Comparison of ENCODE assay signal across 14 mouse cellular contexts in genomic region chr1:169385740-169386424, GRCm38 (mm10).
A peak's percentile ranks its signal among the peaks of the same experiment; 100 is the strongest.
DNase-seq lines count a peak whose midpoint lies in the region; ATAC-seq lines count a peak whose summit lies in the region.
"Had no signal": no experiment of that assay in that cellular context is flagged by ENCODE, and none has a peak within 500 bp of the region (broad histone marks: within the 10 kb centered on the region; RNA-seq: fewer than 3 reads in every experiment).

No protein-coding gene starts in this region.

- DNase-seq in embryo, embryonic 10 days (ENCODE audit: low spot score), result peak; percentile 41
- DNase-seq in embryo, embryonic 9.5 days (ENCODE audit: extremely low spot score), result no peak
- no peak for DNase-seq in kidney, postnatal 10 days
- DNase-seq in right cerebral cortex, adult 18-20 months, result no peak
- DNase-seq: cerebellum, adult 11-12 months; spleen, adult 18-20 months; thymus, postnatal 4 days had no signal

- WGBS in kidney, embryonic 16.5 days, result 52% methylated on average over 10 of the region's 10 CpGs
- WGBS in hindbrain, embryonic 15.5 days, result 50% methylated on average over 10 of the region's 10 CpGs
- 54% methylated on average over 9 of the region's 10 CpGs for WGBS in midbrain, embryonic 15.5 days
- 70% methylated on average over 8 of the region's 10 CpGs for WGBS in liver, embryonic 12.5 days (ENCODE audit: insufficient replicate concordance)

- H3K36me3 ChIP-seq in kidney, embryonic 16.5 days (ENCODE audit: insufficient read depth, low read length), result no peaks in the 10 kb centered on the region
- H3K36me3 ChIP-seq in hindbrain, embryonic 15.5 days, result no peaks in the 10 kb centered on the region
- H3K36me3 ChIP-seq in midbrain, embryonic 15.5 days (replicated peaks), result no peaks in the 10 kb centered on the region
- no peaks in the 10 kb centered on the region for H3K36me3 ChIP-seq in liver, embryonic 12.5 days
- H3K36me3 ChIP-seq: liver, embryonic 15.5 days had no signal

- H3K27me3 ChIP-seq in kidney, embryonic 16.5 days (ENCODE audit: insufficient read depth, low read length), result no peaks in the 10 kb centered on the region
- no peaks in the 10 kb centered on the region for H3K27me3 ChIP-seq in hindbrain, embryonic 15.5 days
- no peaks in the 10 kb centered on the region for H3K27me3 ChIP-seq in midbrain, embryonic 15.5 days (replicated peaks)
- H3K27me3 ChIP-seq in liver, embryonic 12.5 days (replicated peaks), result no peaks in the 10 kb centered on the region
- H3K27me3 ChIP-seq: liver, embryonic 15.5 days had no signal

- no peaks in the 10 kb centered on the region for H3K9me3 ChIP-seq in kidney, embryonic 16.5 days (ENCODE audit: low read length)
- no peaks in the 10 kb centered on the region for H3K9me3 ChIP-seq in hindbrain, embryonic 15.5 days
- H3K9me3 ChIP-seq in midbrain, embryonic 15.5 days, result no peaks in the 10 kb centered on the region
- H3K9me3 ChIP-seq in liver, embryonic 12.5 days (replicated peaks), result no peaks in the 10 kb centered on the region
- H3K9me3 ChIP-seq: liver, embryonic 15.5 days had no signal

- peak; percentile 42; the same call in 1 of the 2 replicates for ATAC-seq in kidney, embryonic 16.5 days (ENCODE audit: low FRiP score, low TSS enrichment)
- ATAC-seq in hindbrain, embryonic 15.5 days (ENCODE audit: low FRiP score, low read depth), result 0 out of 2 replicates have a peak, but pooled peaks have one; percentile 38
- peak; percentile 60 for ATAC-seq in midbrain, embryonic 15.5 days (replicated peaks)
- no peak for ATAC-seq in liver, embryonic 12.5 days

- no peak overlapping the region for H3K27ac ChIP-seq in kidney, embryonic 16.5 days (ENCODE audit: low read length)
- H3K27ac ChIP-seq in hindbrain, embryonic 15.5 days (replicated peaks), result no peak overlapping the region
- H3K27ac ChIP-seq in midbrain, embryonic 15.5 days, result peak overlapping the region; percentile 31; the same call in 1 of the 2 replicates
- H3K27ac ChIP-seq in liver, embryonic 12.5 days, result no peak overlapping the region
- H3K27ac ChIP-seq: liver, embryonic 15.5 days; stomach, postnatal 0 days had no signal

- H3K9ac ChIP-seq in kidney, embryonic 16.5 days (replicated peaks; ENCODE audit: low read length), result no peak overlapping the region
- no peak overlapping the region for H3K9ac ChIP-seq in hindbrain, embryonic 15.5 days
- no peak overlapping the region for H3K9ac ChIP-seq in midbrain, embryonic 15.5 days
- no peak overlapping the region for H3K9ac ChIP-seq in liver, embryonic 12.5 days
- H3K9ac ChIP-seq: liver, embryonic 15.5 days had no signal

- H3K4me3 ChIP-seq in kidney, embryonic 16.5 days (ENCODE audit: low read length), result no peak overlapping the region
- no peak overlapping the region for H3K4me3 ChIP-seq in hindbrain, embryonic 15.5 days
- H3K4me3 ChIP-seq in midbrain, embryonic 15.5 days, result no peak overlapping the region
- H3K4me3 ChIP-seq in liver, embryonic 12.5 days, result no peak overlapping the region
- H3K4me3 ChIP-seq: erythroblast, embryonic 14.5 days; liver, embryonic 15.5 days had no signal

- 0 out of 2 replicates have a peak, but pooled peaks cover 7% of the 10 kb centered on the region for H3K4me1 ChIP-seq in kidney, embryonic 16.5 days (ENCODE audit: insufficient read depth, low read length)
- peaks cover 14% of the 10 kb centered on the region for H3K4me1 ChIP-seq in hindbrain, embryonic 15.5 days (replicated peaks)
- H3K4me1 ChIP-seq in midbrain, embryonic 15.5 days, result peaks cover 5% of the 10 kb centered on the region
- no peaks in the 10 kb centered on the region for H3K4me1 ChIP-seq in liver, embryonic 12.5 days
- H3K4me1 ChIP-seq: liver, embryonic 15.5 days had no signal

- no peak overlapping the region for H3K4me2 ChIP-seq in kidney, embryonic 16.5 days (replicated peaks; ENCODE audit: low read depth, low read length)
- H3K4me2 ChIP-seq in hindbrain, embryonic 15.5 days, result 0 out of 2 replicates have a peak overlapping the region, but pooled peaks have one; percentile 7
- peak overlapping the region; percentile 3; the same call in 1 of the 2 replicates for H3K4me2 ChIP-seq in midbrain, embryonic 15.5 days
- H3K4me2 ChIP-seq in liver, embryonic 12.5 days, result no peak overlapping the region
- H3K4me2 ChIP-seq: liver, embryonic 15.5 days had no signal

Comparison
In these comparisons a context has a peak if more than half of its experiments do, and no peak if none do; other contexts are left out.
1. H3K4me2 ChIP-seq: peak in hindbrain, embryonic 15.5 days (single experiment) and midbrain, embryonic 15.5 days (single experiment); none in kidney, embryonic 16.5 days (single experiment) and liver, embryonic 12.5 days (single experiment).